Mouse (Mus musculus): Measurements from ENCODE around the gene D630045J12Rik. TPM values are rescaled to one million over a fixed set of nuclear protein-coding genes. Genes with fewer than 3 reads are reported as not detected.

Gene D630045J12Rik
- polyA plus RNA-seq, 1 experiment from 2014 or later: 3.5 TPM

DNA sequence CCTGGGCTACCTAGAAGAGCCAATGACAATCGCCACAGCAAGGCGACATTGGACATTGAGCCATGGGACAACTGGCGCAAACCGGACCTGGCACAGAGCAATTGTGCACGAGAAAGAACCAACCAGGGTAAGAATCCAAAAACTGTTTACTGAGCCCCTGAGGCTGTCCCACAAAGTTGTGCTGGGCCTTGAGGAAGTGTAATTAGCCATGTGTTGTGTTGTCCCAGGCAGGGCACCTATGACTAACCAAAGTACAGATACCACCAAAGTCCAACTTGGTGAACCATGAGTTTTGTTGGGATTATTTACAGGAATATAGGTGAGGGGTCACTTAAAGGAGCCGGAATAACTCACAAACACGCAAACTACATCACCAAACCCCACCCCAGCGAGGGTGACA, 3.7 kb upstream of the D630045J12Rik start:
- no peaks in the 10 kb centered on the region for H3K36me3 ChIP-seq

DNA sequence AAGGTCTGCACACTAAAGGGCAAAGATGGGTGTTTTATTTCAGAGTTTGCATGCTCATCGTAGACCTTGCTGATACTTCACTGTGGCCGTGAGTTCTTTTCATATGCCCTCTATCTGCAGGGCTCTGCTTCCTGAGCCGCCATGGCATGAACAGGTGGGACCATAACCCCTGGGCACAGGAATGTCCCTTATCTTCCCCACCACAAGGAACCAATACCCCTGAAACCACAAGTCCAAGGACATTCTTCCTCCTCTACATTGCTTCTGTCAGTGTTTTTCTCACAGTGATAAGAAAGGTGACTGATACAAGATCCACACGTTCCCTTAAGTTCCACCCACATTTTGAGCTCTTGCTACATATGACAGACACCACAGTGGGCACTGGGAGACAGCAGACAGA, 3.0 kb upstream of the D630045J12Rik start:
- Histone ChIP-seq H3K4me2 (no peak overlapping the region), H3K27ac (no peak overlapping the region), H3K9me3 (no peaks in the 10 kb centered on the region), H3K4me3 (replicated peaks) (no peak overlapping the region), H3K9ac (no peak overlapping the region), H3K27me3 (replicated peaks) (no peaks in the 10 kb centered on the region), H3K4me1 (peaks cover 12% of the 10 kb centered on the region; the same call in 1 of the 2 replicates), H3K36me3 (no peaks in the 10 kb centered on the region)
- no peak for ATAC-seq (ENCODE audit: insufficient read depth, low FRiP score, low read depth)
- 75% methylated on average over 4 of the region's 4 CpGs for WGBS

More for the DNA sequence above, 3.7 kb upstream of the D630045J12Rik start:
- Histone ChIP-seq H3K4me1 (peaks cover 7% of the 10 kb centered on the region; the same call in 1 of the 2 replicates), H3K9me3 (no peaks in the 10 kb centered on the region), H3K27me3 (replicated peaks) (no peaks in the 10 kb centered on the region), H3K4me3 (replicated peaks) (no peak overlapping the region), H3K4me2 (no peak overlapping the region), H3K27ac (no peak overlapping the region), H3K9ac (no peak overlapping the region)
- ATAC-seq (ENCODE audit: insufficient read depth, low FRiP score, low read depth): no peak
- 92% methylated on average over 8 of the region's 8 CpGs for WGBS

DNA sequence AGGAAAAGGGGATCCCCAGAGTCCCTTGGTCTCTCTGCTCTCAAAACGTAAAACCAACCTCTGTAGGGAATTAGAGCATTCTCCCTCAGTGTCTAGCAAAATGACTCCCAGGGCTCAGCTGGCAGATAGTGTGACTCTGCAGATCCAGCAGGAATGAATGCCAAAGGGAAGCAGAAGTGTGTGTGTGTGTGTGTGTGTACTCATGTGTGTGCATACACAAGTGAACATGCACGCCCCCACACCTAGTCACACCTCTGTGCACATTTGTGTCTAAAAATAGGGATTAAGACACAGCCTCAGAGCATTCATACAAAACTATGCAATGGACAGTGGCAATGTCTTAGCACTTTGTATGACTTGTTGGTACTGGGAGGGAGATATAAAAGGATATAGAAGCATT, 2.0 kb upstream of the D630045J12Rik start:
- 82% methylated on average over 2 of the region's 2 CpGs for WGBS
- H3K4me1 ChIP-seq: peaks cover 18% of the 10 kb centered on the region; the same call in 1 of the 2 replicates
- H3K4me3 ChIP-seq (replicated peaks): no peak overlapping the region
- ATAC-seq (ENCODE audit: insufficient read depth, low FRiP score, low read depth): no peak
- no peak overlapping the region for H3K27ac ChIP-seq
- H3K9ac ChIP-seq: no peak overlapping the region
- no peak overlapping the region for H3K4me2 ChIP-seq
- no peaks in the 10 kb centered on the region for H3K9me3 ChIP-seq
- H3K36me3 ChIP-seq: no peaks in the 10 kb centered on the region
- H3K27me3 ChIP-seq (replicated peaks): no peaks in the 10 kb centered on the region

DNA sequence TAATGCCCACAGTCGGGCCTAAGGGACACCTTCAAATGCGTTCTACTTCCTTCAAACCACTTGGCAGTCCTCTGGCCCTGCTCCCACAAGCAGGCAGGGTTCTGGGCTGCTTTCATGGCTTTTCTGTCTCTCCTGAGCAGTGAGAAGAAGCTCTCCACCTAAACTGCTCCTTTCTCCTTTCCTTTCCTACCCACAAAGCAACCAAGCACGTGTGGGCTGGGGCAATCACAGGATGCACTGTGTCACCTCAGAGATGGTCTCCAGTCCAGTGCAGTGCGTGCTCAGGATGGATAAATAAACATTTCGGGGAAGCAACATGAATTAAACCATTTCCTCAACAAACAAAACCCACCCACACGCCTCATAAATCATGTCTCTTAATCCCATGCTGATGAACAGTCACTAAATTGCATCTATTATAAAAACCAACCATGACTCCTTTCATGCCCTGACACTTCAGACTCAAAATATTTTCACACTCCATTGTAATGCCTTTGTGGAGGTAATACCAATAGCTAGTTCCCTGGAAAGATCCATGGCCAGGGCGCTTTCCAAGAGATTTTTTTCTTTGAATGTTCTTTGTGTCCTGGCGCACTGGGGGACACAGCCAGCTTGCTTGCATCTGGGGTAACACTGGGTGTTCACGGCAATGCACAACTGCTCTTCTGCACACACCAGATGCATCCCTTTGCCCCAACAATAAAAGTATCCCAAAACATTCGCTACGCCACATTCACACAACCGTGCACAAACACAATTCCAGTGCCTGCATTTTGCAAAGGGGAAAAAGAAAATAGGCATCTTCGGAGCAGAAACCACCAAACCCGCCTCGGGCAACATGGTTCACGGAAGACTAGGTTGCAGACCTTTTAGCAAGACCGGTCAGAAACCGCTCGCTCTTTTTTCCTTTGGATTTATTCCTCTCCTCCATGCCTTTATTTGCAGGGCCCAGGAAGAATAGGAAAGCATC, 758 bp downstream of the D630045J12Rik start:
- Histone ChIP-seq H3K9ac (peak overlapping the region; percentile 69), H3K4me2 (peak overlapping the region; percentile 85), H3K4me3 (replicated peaks) (peak overlapping the region; percentile 79), H3K9me3 (no peaks in the 10 kb centered on the region), H3K27me3 (replicated peaks) (no peaks in the 10 kb centered on the region), H3K4me1 (peaks cover 18% of the 10 kb centered on the region; the same call in 1 of the 2 replicates), H3K36me3 (no peaks in the 10 kb centered on the region), H3K27ac (peak overlapping the region; percentile 67; the same call in 1 of the 2 replicates)
- 4% methylated on average over 19 of the region's 19 CpGs for WGBS
- ATAC-seq (ENCODE audit: insufficient read depth, low FRiP score, low read depth): no peak

DNA sequence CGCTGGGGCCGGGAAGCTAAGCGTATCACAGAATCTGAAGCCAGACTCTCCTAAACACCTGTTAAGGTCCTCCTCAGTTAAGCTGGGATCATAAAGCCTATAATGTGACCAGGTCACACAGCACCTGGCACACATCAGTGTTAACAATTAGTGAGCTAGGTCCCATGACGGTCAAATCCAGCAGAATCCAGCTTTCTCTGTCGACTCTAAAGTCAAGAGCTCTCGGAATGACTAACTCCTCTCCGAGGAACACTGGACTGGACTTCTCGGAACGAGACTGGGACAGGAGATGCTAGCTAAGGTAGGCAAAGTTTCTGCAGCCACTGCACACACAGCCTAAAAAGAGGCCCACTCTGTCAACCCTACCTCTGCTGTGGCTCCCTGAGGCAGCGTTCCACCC, 1.7 kb downstream of the D630045J12Rik start:
- Histone ChIP-seq H3K27ac (no peak overlapping the region), H3K9ac (no peak overlapping the region), H3K9me3 (no peaks in the 10 kb centered on the region), H3K4me1 (peaks cover 18% of the 10 kb centered on the region; the same call in 1 of the 2 replicates), H3K36me3 (no peaks in the 10 kb centered on the region), H3K4me3 (replicated peaks) (peak overlapping the region; percentile 79; the same call in 1 of the 2 replicates), H3K4me2 (peak overlapping the region; percentile 85), H3K27me3 (replicated peaks) (no peaks in the 10 kb centered on the region)
- no peak for ATAC-seq (ENCODE audit: insufficient read depth, low FRiP score, low read depth)
- WGBS: 60% methylated on average over 10 of the region's 10 CpGs

DNA sequence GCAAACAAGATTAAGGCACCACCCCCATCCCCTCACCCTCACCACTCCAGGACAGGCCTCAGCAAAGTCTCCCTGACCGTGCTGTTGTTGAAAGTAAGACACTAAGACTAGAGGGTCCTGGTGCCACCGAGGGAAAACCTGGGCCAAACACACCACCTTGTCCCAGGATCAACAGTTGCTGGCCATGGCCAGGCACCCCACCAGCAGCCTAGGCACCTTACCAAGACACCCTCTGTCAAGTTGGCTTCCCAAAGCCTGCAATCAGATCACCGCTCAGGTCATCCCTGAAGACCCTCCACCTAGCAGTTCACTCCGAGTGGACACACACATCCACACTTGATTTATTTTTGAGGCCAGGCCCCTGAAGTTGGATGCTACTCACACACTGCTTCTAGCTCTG, 2.3 kb downstream of the D630045J12Rik start:
- peaks cover 18% of the 10 kb centered on the region; the same call in 1 of the 2 replicates for H3K4me1 ChIP-seq
- H3K27ac ChIP-seq: no peak overlapping the region
- H3K36me3 ChIP-seq: no peaks in the 10 kb centered on the region
- no peak for ATAC-seq (ENCODE audit: insufficient read depth, low FRiP score, low read depth)
- H3K4me3 ChIP-seq (replicated peaks): no peak overlapping the region
- WGBS: 53% methylated on average over 4 of the region's 4 CpGs
- no peaks in the 10 kb centered on the region for H3K27me3 ChIP-seq (replicated peaks)
- H3K4me2 ChIP-seq: no peak overlapping the region
- H3K9me3 ChIP-seq: no peaks in the 10 kb centered on the region
- no peak overlapping the region for H3K9ac ChIP-seq

DNA sequence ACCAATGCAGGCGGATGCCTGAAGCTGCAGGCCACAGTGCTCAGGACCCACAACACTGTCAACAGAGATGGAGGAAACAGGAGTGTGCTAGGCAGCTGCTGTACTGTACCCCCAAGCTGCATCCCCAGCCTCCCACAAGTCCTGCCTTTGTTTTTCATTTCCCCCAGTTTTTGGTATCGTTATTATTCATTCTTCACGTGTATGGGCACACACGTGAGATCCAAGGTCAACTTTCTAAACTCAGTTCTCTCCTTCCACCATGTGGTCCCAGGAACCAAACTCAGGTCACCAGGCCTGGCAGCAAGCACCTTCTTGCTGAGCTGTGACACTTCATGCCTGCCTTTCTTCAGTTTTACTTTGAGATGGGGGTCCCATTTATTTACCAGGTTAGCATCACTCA, 6.4 kb downstream of the D630045J12Rik start:
- Histone ChIP-seq H3K36me3 (no peaks in the 10 kb centered on the region), H3K4me2 (no peak overlapping the region), H3K4me1 (peaks cover 12% of the 10 kb centered on the region; the same call in 1 of the 2 replicates), H3K27me3 (replicated peaks) (no peaks in the 10 kb centered on the region), H3K27ac (no peak overlapping the region), H3K9me3 (no peaks in the 10 kb centered on the region), H3K4me3 (replicated peaks) (no peak overlapping the region), H3K9ac (no peak overlapping the region)
- 71% methylated on average over 4 of the region's 4 CpGs for WGBS
- ATAC-seq (ENCODE audit: insufficient read depth, low FRiP score, low read depth): no peak

DNA sequence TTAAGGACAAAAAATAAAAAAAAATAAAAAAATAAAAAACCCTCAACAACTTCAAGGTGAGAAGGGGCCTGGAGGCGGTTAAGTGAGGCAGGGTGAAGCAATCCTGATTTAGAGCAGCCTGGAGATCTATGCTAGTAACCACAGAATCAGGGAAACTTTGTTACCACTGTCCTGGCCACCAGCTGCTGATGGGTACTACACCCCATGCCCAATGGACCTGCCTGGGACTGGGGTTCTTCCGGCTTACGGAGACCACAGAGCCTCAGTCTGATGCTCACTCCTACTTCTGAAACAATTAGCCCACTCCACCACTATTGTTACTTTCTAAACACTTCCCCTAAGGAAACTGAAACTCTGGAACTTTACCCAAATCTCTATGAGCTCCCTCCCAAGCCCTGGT, 9.0 kb downstream of the D630045J12Rik start:
- no peaks in the 10 kb centered on the region for H3K27me3 ChIP-seq (replicated peaks)
- H3K9ac ChIP-seq: no peak overlapping the region
- H3K36me3 ChIP-seq: no peaks in the 10 kb centered on the region
- no peak overlapping the region for H3K4me2 ChIP-seq
- 0 out of 2 replicates have a peak, but pooled peaks cover 2% of the 10 kb centered on the region for H3K4me1 ChIP-seq
- H3K4me3 ChIP-seq (replicated peaks): no peak overlapping the region
- 70% methylated on average over 3 of the region's 3 CpGs for WGBS
- no peak for ATAC-seq (ENCODE audit: insufficient read depth, low FRiP score, low read depth)
- H3K9me3 ChIP-seq: no peaks in the 10 kb centered on the region
- H3K27ac ChIP-seq: no peak overlapping the region

DNA sequence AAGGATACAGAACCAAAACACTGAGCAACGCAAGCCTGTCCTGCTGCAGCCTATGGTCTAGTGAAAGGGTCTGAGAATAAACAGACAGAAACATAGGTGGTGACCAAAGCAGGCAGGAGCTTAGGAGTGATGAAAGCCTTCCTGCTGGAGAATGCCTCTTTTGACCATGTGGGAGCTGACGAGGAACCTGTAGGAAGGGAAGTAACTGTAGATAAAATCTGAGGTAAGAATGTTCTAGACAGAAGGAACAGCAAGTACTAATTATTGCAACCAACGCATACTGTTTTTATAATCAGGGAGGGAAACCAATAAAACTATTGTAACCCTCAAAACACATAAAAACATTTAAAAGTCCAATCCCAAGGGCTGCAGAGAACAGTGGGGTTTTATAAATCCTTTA, 9.6 kb downstream of the D630045J12Rik start:
- Histone ChIP-seq H3K9ac (no peak overlapping the region), H3K4me1 (0 out of 2 replicates have a peak, but pooled peaks cover 2% of the 10 kb centered on the region), H3K4me3 (replicated peaks) (no peak overlapping the region), H3K4me2 (no peak overlapping the region), H3K9me3 (no peaks in the 10 kb centered on the region), H3K27me3 (replicated peaks) (no peaks in the 10 kb centered on the region), H3K36me3 (no peaks in the 10 kb centered on the region), H3K27ac (no peak overlapping the region)
- WGBS: 53% methylated on average over 3 of the region's 3 CpGs
- no peak for ATAC-seq (ENCODE audit: insufficient read depth, low FRiP score, low read depth)

DNA sequence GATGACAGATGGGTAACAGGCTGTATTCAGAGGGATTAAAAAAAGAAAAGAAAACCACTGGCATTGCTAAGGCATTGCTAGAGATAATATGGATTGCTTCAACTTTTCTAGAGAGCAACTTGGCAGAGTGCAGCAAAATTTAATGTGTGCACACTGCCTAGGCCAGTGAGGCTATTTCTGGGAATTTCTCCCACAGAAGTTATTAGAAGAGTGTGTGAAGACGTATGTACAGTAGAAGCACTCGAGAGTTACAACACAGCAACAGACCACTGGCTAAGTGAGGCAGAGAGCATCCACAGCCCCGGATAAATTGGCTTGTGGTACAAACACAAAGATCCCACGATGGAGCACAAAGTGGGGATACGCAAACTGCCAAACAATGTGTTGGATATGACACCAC, 11.0 kb downstream of the D630045J12Rik start:
- H3K4me3 ChIP-seq (replicated peaks): no peak overlapping the region
- H3K9ac ChIP-seq: no peak overlapping the region
- no peak overlapping the region for H3K4me2 ChIP-seq
- no peak for ATAC-seq (ENCODE audit: insufficient read depth, low FRiP score, low read depth)
- no peaks in the 10 kb centered on the region for H3K27me3 ChIP-seq (replicated peaks)
- WGBS: 75% methylated on average over 5 of the region's 5 CpGs
- H3K9me3 ChIP-seq: no peaks in the 10 kb centered on the region
- no peaks in the 10 kb centered on the region for H3K36me3 ChIP-seq
- no peak overlapping the region for H3K27ac ChIP-seq
- 0 out of 2 replicates have a peak, but pooled peaks cover 2% of the 10 kb centered on the region for H3K4me1 ChIP-seq

DNA sequence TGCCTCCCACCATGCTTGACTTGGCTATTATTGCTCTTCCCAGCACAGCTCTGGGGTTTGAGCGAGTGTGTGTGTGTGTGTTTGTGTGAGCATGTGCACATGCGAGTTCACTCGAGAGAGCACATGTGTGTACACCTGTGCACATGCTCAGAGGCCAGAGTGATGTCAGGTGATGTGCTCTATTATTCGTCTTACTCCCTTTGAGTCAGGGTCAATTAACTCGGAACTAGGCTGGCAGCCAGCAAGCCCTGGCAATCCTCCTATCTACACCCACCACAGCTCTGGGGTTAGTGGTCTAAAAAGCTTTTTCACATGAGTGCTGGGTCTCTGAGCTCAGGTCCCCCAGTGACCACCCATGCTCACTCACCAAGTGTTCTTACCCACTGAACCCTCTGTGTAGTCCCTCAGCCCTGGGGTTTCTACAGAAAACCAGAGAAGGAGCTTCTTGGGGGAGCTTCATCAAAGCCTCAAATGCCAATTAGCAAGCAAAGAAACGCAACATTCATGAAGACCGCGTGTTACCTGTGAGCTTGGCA, 11.4 kb downstream of the D630045J12Rik start:
- H3K4me2 ChIP-seq: no peak overlapping the region
- H3K9me3 ChIP-seq: no peaks in the 10 kb centered on the region
- H3K9ac ChIP-seq: no peak overlapping the region
- WGBS: 77% methylated on average over 8 of the region's 8 CpGs
- ATAC-seq (ENCODE audit: insufficient read depth, low FRiP score, low read depth): no peak
- H3K4me1 ChIP-seq: 0 out of 2 replicates have a peak, but pooled peaks cover 2% of the 10 kb centered on the region
- no peak overlapping the region for H3K4me3 ChIP-seq (replicated peaks)
- no peak overlapping the region for H3K27ac ChIP-seq
- H3K27me3 ChIP-seq (replicated peaks): no peaks in the 10 kb centered on the region
- no peaks in the 10 kb centered on the region for H3K36me3 ChIP-seq

DNA sequence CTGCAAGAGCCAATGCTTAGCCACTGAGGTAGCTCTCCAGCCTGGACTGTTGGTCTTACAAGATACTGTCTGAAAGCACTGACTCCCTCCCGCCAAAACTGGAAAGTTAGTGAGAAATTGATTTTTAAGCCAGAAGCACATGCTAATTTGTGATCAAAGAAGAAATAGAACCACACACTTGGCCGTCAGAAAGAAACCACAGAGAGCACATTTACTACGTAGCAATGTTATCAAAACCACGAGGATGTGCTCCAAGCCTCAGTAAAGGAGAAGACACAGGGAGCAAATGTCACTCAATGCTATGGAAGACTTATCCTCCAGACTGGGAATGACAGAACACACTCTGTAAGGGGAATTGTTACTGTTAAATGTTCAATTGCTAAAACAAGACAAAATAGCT, 12.3 kb downstream of the D630045J12Rik start:
- WGBS: 86% methylated on average over 4 of the region's 4 CpGs
- Histone ChIP-seq H3K36me3 (no peaks in the 10 kb centered on the region), H3K27ac (no peak overlapping the region), H3K9me3 (no peaks in the 10 kb centered on the region), H3K4me1 (0 out of 2 replicates have a peak, but pooled peaks cover 2% of the 10 kb centered on the region), H3K4me2 (no peak overlapping the region), H3K4me3 (replicated peaks) (no peak overlapping the region), H3K9ac (no peak overlapping the region), H3K27me3 (replicated peaks) (no peaks in the 10 kb centered on the region)
- no peak for ATAC-seq (ENCODE audit: insufficient read depth, low FRiP score, low read depth)
